Mouse (Mus musculus) heart, adult 2 months (tissue): Measurements from ENCODE around the gene Lmo1.

Experiments used
- CTCF ChIP-seq: fragments of 200-600 bp; IDR thresholded peaks from 2 replicates; pipeline ENCODE4 v1.8.1; 2022; ENCODE audit warnings: antibody characterized with exemption, mild to moderate bottlenecking, moderate library complexity
- POLR2A ChIP-seq: fragments of 200-500 bp; IDR thresholded peaks from 2 replicates; pipeline ENCODE4 v1.6.1; 2011; ENCODE audit warnings: mild to moderate bottlenecking, low read depth, low read length, control low read depth; ENCODE audit not compliant: insufficient read depth

DNA sequence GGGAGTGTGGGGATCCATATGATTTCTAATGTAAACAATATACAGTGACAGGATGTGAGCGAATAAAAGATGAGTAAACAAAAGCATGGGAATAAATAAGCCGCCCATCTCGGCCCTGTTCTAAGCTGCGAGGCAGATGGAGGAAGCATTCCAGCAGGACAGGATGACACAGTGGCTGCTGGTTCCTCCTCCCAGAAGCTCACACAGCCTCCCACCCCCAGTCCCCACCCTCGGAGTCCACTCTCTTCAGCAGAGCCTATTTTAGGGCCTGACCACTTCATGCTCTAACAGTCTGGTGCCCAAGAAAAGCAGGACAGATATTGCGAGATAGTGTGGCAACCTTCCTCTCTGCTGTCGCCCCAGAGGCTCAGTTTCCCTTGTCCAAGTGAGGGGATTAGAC, 77.8 kb downstream of the Lmo1 start:
- no peak for TF ChIP-seq POLR2A
- no peak for TF ChIP-seq CTCF
